In genomic region chr4:139852219-139853035, GRCm38 (mm10) we compare ENCODE assay signal across 10 mouse cellular contexts. TPM values are rescaled to one million over a fixed set of nuclear protein-coding genes. Genes with fewer than 3 reads are reported as not detected.
A peak's percentile ranks its signal among the peaks of the same experiment; 100 is the strongest.
DNase-seq lines count a peak whose midpoint lies in the region; ATAC-seq and TF ChIP-seq lines count a peak whose summit lies in the region.
"Had no signal": no experiment of that assay in that cellular context is flagged by ENCODE, and none has a peak within 500 bp of the region (broad histone marks: within the 10 kb centered on the region; RNA-seq: fewer than 3 reads in every experiment).

No protein-coding gene starts in this region.

- WGBS in liver, adult 2 months: 6% methylated on average over 25 of the region's 25 CpGs
- WGBS in liver, embryonic 11.5 days: 5% methylated on average over 25 of the region's 25 CpGs
- WGBS in hindbrain, postnatal 0 days: 2% methylated on average over 25 of the region's 25 CpGs
- 4% methylated on average over 25 of the region's 25 CpGs for WGBS in stomach, postnatal 0 days

- TF ChIP-seq POLR2A in liver, adult 2 months (IDR thresholded peaks at IDR 0.05; ENCODE audit: extremely low read depth, insufficient read depth, low read length): no peak

- H3K4me1 ChIP-seq in liver, adult 2 months (ENCODE audit: control insufficient read depth, insufficient read depth, low read length): no peaks in the 10 kb centered on the region
- H3K4me1 ChIP-seq in liver, embryonic 11.5 days (replicated peaks; ENCODE audit: control insufficient read depth, insufficient read depth, low read length): no peaks in the 10 kb centered on the region
- H3K4me1 ChIP-seq in hindbrain, postnatal 0 days (ENCODE audit: insufficient read depth, low read length): no peaks in the 10 kb centered on the region
- H3K4me1 ChIP-seq in stomach, postnatal 0 days (replicated peaks; ENCODE audit: control insufficient read depth, insufficient read depth): no peaks in the 10 kb centered on the region

- no peak overlapping the region for H3K27ac ChIP-seq in liver, adult 2 months (replicated peaks; ENCODE audit: insufficient read depth, low read depth, low read length)
- H3K27ac ChIP-seq in liver, embryonic 11.5 days (ENCODE audit: low read depth, low read length): no peak overlapping the region
- no peak overlapping the region for H3K27ac ChIP-seq in hindbrain, postnatal 0 days
- no peak overlapping the region for H3K27ac ChIP-seq in stomach, postnatal 0 days (replicated peaks)

- TF ChIP-seq EP300 in stomach, postnatal 0 days (optimal IDR thresholded peaks at IDR 0.05): no peak

- H3K27me3 ChIP-seq in liver, adult 2 months (ENCODE audit: control insufficient read depth, insufficient read depth, low read length): peaks cover 15% of the 10 kb centered on the region
- peaks cover 71% of the 10 kb centered on the region for H3K27me3 ChIP-seq in liver, embryonic 11.5 days (replicated peaks; ENCODE audit: control insufficient read depth, insufficient read depth, low read length)
- H3K27me3 ChIP-seq in hindbrain, postnatal 0 days (ENCODE audit: insufficient read depth, low read length): peaks cover 49% of the 10 kb centered on the region
- H3K27me3 ChIP-seq in stomach, postnatal 0 days (ENCODE audit: control insufficient read depth, insufficient read depth, low read length): peaks cover 2% of the 10 kb centered on the region; the same call in 1 of the 2 replicates

- DNase-seq in cerebellum, postnatal 10 days: peak; percentile 44 to 56
- no peak for DNase-seq in cerebellum, adult 8-10 months
- DNase-seq in liver, adult 2 months (ENCODE audit: extremely low read depth, low read depth, low spot score): no peak
- no peak for DNase-seq in liver, embryonic 11.5 days (ENCODE audit: low spot score)
- no peak for DNase-seq in hindbrain, postnatal 0 days (ENCODE audit: low spot score)
- DNase-seq in stomach, postnatal 0 days (ENCODE audit: low spot score): no peak
- no peak for DNase-seq in left cerebral cortex, adult 11 months (ENCODE audit: low spot score)
- DNase-seq in layer of hippocampus, adult 8-10 months (ENCODE audit: low spot score in 2 of 2): no peak

- H3K36me3 ChIP-seq in liver, adult 2 months (ENCODE audit: control insufficient read depth, insufficient read depth, low read length): no peaks in the 10 kb centered on the region
- no peaks in the 10 kb centered on the region for H3K36me3 ChIP-seq in liver, embryonic 11.5 days (ENCODE audit: control insufficient read depth, insufficient read depth, low read length)
- no peaks in the 10 kb centered on the region for H3K36me3 ChIP-seq in hindbrain, postnatal 0 days (ENCODE audit: insufficient read depth, low read length)
- no peaks in the 10 kb centered on the region for H3K36me3 ChIP-seq in stomach, postnatal 0 days (ENCODE audit: control insufficient read depth, insufficient read depth, low read length)

- no peak overlapping the region for H3K4me3 ChIP-seq in liver, adult 2 months (ENCODE audit: insufficient read depth, low read depth, low read length)
- H3K4me3 ChIP-seq in liver, embryonic 11.5 days (ENCODE audit: low read depth, low read length): no peak overlapping the region
- no peak overlapping the region for H3K4me3 ChIP-seq in hindbrain, postnatal 0 days (ENCODE audit: low read length)
- 0 out of 2 replicates have a peak overlapping the region, but pooled peaks have one; percentile 6 for H3K4me3 ChIP-seq in stomach, postnatal 0 days (ENCODE audit: low read depth, low read length)

- no peak overlapping the region for H3K4me2 ChIP-seq in liver, embryonic 11.5 days
- no peak overlapping the region for H3K4me2 ChIP-seq in hindbrain, postnatal 0 days (ENCODE audit: low read depth, low read length)
- H3K4me2 ChIP-seq in stomach, postnatal 0 days (replicated peaks; ENCODE audit: low read depth): peak overlapping the region; percentile 20

- no peak overlapping the region for H3K9ac ChIP-seq in liver, adult 2 months (ENCODE audit: low read depth, low read length)
- H3K9ac ChIP-seq in liver, embryonic 11.5 days (ENCODE audit: low read depth, low read length): no peak overlapping the region
- H3K9ac ChIP-seq in hindbrain, postnatal 0 days (replicated peaks; ENCODE audit: low read length): 0 out of 2 replicates have a peak overlapping the region, but pooled peaks have one; percentile 5
- H3K9ac ChIP-seq in stomach, postnatal 0 days (ENCODE audit: low read length): no peak overlapping the region

- no peaks in the 10 kb centered on the region for H3K79me2 ChIP-seq in liver, adult 2 months (ENCODE audit: control insufficient read depth, insufficient read depth, low read length)

- no peaks in the 10 kb centered on the region for H3K9me3 ChIP-seq in liver, embryonic 11.5 days (ENCODE audit: control insufficient read depth, low read length)
- H3K9me3 ChIP-seq in hindbrain, postnatal 0 days (ENCODE audit: low read length): no peaks in the 10 kb centered on the region
- no peaks in the 10 kb centered on the region for H3K9me3 ChIP-seq in stomach, postnatal 0 days (ENCODE audit: control insufficient read depth, low read length)

- ATAC-seq in liver, embryonic 11.5 days (replicated peaks; ENCODE audit: low FRiP score): no peak
- ATAC-seq in hindbrain, postnatal 0 days: no peak
- no peak for ATAC-seq in stomach, postnatal 0 days (ENCODE audit: low FRiP score, low TSS enrichment)

- TF ChIP-seq CTCF in liver, adult 2 months (IDR thresholded peaks at IDR 0.05; ENCODE audit: low read depth, low read length): 0 out of 2 replicates have a peak, but pooled peaks have one; percentile 13
- peak; percentile 59 for TF ChIP-seq CTCF in hindbrain, postnatal 0 days (IDR thresholded peaks at IDR 0.05; ENCODE audit: low read depth)
- peak; percentile 66 for TF ChIP-seq CTCF in stomach, postnatal 0 days (IDR thresholded peaks at IDR 0.05; ENCODE audit: low read depth)

RNA-seq across cellular contexts. Expression of gene Pax7, which starts 19.1 kb away (rescaled TPM):
- not detected in 2 replicates for total RNA-seq in liver, adult 2 months (2014; rRNA removed)
- polyA plus RNA-seq in liver, adult 2 months (2012; rRNA removed): not detected in 2 replicates
- 0.12 and 0.19 TPM in 2 replicates for polyA plus RNA-seq in liver, embryonic 11.5 days (2014; fragmentation: Nextera tagmentation; extraction: Ambion mirVana)
- total RNA-seq in hindbrain, postnatal 0 days (2014; rRNA removed): 2.6 and 3.6 TPM in 2 replicates
- 0.30 and 0.41 TPM in 2 replicates for polyA plus RNA-seq in hindbrain, postnatal 0 days (2015; fragmentation: Nextera tagmentation; extraction: Ambion mirVana)
- 0.02 TPM in 1 of 2 replicates, not detected in the other for polyA plus RNA-seq in stomach, postnatal 0 days (2015; fragmentation: Nextera tagmentation; extraction: Ambion mirVana)
- total RNA-seq in layer of hippocampus, adult 8-10 months (2022): under 1 TPM in 1 of 4 experiments, not detected in 3; 0.04 TPM
- total RNA-seq: left cerebral cortex, postnatal 36 days had no signal
- polyA plus RNA-seq: heart, embryonic 16.5 days had no signal

Comparison
In these comparisons a context has a peak if more than half of its experiments do, and no peak if none do; other contexts are left out.
1. DNase-seq: peak in cerebellum, postnatal 10 days (2 of 2); none in cerebellum, adult 8-10 months (single experiment), liver, adult 2 months (single experiment), liver, embryonic 11.5 days (single experiment), hindbrain, postnatal 0 days (single experiment), stomach, postnatal 0 days (single experiment), left cerebral cortex, adult 11 months (single experiment) and layer of hippocampus, adult 8-10 months (0 of 2).
2. CTCF ChIP-seq: peak in every context shown above with its lines; median percentile 66 in stomach, postnatal 0 days; 59 in hindbrain, postnatal 0 days; 13 in liver, adult 2 months.